Mouse (Mus musculus): ENCODE results near the gene Rapgef1. TPM values are rescaled to one million over a fixed set of nuclear protein-coding genes. Genes with fewer than 3 reads are reported as not detected.
A peak's percentile ranks its signal among the peaks of the same experiment; 100 is the strongest.
"Not testable (repeated sequence)": the region's sequence is repeated elsewhere in the genome, so short reads cannot be mapped to it uniquely, and the experiment has no call there.

Gene Rapgef1
- total RNA-seq, 1 experiment from 2014 or later = 57.3 TPM

GRCm38 (mm10) chr2:29703104-29704081 is 83.9 kb downstream of the Rapgef1 start:
- DNase-seq = no peak

- DNase-seq = no peak
Observed at GRCm38 (mm10) chr2:29705493-29705892, 86.0 kb downstream of the Rapgef1 start.

DNA sequence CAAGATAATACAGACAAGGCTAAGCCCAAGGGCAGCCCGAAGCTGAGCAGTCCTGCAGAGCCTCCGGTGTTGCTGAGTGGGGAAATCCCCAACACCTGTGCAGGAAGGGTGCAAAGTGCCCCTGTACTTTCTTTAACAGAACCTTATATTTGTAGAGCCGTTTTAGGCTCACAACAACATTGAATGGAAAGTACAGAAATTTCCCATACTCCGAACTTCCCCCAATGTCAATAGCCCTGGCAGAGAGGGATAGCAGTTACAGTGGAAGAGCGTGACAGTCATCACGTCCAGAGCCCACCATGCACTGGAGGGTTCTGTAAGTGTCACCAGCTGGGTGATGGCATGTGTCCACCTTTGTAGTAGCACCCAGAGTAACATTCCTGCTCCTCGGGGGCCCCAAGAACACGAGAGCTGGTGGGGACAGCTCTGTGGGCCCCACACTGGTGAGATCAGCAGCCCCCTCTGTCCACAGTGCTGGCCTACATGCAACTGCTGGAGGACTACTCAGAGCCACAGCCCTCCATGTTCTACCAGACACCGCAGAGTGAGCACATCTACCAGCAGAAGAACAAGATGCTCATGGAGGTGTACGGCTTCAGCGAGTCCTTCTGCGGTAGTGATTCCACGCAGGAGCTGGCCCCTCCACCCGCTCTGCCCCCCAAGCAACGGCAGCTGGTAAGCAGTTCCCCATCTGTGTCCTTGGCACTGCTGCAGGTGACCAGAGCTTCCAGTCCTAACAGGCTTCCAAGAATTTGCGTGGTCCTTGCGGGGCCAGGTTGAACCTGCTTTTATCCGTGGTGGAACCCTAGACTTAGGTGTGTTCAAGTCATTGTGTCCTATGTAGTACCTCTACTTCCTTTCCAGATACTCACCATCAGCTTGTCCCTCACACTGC is 87.5 kb downstream of the Rapgef1 start:
- no peak for DNase-seq

DNA sequence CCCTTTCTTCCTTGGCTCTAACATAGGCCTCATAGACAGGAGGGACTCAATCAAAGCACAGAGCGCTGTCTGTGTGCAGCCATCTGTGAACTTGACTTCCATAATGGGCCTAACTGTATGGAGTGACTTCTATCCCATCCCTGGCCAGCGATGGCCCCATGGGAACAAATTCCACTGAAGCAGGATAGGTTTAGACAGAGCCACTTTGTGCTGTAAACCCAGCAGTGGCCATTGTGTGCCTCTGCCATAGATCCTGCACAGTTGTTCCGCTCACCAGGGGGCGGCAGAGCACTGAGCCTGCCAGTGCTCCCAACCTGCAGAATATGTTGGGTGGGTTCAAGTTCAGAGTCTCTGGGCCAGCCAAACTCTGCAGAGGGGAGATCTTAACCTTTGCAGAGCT is 88.2 kb downstream of the Rapgef1 start:
- DNase-seq = no peak

DNA sequence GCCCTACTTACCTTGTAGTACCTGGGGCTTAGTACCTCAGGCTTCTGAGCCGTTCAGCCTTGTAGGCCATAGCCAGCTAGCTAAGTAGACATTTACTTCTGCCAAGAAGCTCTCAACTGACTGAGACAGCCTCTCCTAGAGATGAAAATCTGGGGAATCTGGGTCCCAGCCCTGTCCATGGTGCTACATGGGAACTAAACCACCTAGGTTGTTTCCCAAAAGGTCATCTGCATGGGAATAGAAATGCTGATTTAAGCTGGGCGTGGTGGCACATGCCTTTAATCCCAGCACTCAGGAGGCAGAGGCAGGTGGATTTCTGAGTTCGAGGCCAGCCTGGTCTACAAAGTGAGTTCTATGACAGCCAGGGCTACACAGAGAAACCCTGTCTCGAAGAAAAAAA is 88.7 kb downstream of the Rapgef1 start:
- DNase-seq = not testable (repeated sequence)

- DNase-seq = no peak
Observed at GRCm38 (mm10) chr2:29711038-29711437, 91.5 kb downstream of the Rapgef1 start.

DNA sequence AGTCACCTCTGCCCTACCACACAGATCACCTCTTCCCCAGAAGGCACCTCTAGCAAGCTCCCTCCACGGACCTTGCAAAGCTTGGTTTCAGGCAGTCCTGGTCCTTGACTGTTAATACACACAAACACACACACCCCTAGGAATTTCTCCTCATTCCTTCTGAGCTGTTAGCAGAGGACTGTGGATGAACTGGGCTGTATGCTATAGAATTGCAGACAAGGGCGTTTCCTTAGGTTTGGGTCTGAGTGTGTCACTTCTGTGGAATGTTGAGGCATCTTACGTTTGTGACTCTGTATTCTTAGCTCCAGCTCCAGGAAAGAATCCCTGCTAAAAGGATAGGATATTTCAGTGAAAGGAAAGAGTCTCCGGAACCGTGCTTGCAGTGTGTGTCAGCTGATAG is 92.4 kb downstream of the Rapgef1 start:
- DNase-seq = no peak

DNA sequence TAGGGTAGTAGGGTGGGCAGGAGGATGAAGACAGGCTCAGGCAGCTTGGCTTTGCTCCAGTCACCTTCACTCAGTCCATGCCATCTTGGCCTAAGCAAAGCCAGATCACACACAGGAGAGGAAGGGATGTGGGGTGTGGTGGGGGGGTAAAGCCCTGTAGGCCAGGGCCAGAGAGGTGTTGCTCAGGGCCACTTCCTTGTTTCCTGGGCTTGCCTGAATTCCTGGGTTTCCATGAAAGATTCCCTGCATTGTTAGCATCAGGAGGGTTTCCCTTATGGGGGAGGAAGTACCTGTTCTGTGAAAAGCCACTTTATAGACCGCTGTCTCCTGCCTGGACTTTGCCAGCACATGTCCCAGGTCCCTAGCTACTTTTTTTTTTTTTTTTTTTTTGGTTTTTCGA is 94.0 kb downstream of the Rapgef1 start:
- no peak for DNase-seq

- no peak for DNase-seq
Observed at GRCm38 (mm10) chr2:29714127-29714526, 94.6 kb downstream of the Rapgef1 start.

- DNase-seq = no peak
Observed at GRCm38 (mm10) chr2:29716143-29716542, 96.6 kb downstream of the Rapgef1 start.

DNA sequence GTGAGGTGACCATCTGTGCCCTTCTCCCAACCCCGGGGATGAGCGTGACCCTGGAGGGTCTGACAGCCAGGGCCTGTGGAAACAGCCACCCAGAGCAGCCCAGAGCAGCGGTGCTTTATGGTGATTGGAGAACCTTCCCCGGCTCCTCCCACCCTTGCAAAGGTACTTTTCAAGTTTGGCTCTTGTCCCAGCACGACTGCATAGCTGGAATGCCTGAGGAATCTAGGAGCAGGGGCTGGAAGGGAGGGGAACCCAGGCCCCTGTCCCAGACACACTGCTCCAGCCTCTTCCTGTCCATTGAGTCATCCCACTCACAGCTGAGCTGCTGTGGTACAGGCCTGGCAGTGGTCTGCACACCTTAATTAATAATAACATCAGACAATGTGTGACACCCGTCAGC is 97.2 kb downstream of the Rapgef1 start:
- DNase-seq = no peak

GRCm38 (mm10) chr2:29718581-29718980 is 99.1 kb downstream of the Rapgef1 start:
- no peak for DNase-seq

GRCm38 (mm10) chr2:29723132-29723531 is 103.6 kb downstream of the Rapgef1 start:
- DNase-seq = no peak

DNA sequence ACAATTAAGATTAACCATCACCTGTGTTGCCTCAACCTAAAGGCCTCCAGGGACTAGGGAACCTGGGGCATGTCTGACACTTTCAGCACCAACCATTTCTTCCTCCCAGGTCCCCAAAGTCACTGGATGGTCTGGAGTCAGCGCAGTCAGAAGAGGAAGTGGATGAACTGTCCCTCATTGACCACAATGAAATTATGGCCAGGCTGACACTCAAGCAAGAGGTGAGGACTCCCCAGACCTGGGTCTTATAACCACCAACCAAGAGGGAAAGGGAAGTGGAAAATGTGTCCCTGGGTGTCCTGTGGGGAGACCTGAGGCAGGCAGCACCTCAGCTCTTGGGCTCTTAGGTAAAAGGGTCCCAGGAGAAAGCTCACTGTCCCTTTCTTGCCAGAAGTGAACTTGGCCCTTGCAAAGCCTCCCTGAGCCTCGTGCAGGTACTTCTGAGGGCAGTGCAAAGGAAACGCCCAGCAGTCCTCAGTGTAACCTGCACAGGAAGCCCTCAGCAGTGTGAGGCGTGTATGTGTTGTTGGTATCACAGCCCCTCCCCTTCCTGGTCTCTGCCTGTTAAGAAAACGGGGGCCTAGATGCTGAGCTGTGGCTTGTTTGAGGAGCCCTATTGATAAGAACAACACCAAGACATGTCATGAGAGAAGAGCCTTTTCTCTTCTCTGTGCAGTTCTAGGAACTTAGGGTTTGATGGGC is 105.3 kb downstream of the Rapgef1 start:
- no peak for DNase-seq

DNA sequence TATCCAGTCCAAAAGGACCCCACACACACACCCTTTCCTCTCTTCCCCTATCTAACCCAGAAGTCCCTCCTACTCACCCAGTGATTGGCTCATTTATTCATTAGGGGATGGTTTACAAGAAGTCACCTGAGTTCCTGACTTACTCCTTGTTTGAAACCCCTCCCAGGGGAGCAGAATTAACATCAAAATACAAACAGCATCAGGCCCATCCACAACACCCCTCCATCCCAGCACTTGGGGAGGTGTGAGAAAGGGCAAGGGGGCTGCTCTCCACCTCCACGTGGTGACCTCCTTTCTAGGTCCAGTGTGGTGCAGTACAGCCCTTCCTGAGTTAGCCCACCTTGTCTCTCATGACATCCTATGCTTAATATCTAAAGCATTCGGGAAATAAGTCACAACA is 110.0 kb downstream of the Rapgef1 start:
- no peak for DNase-seq

- DNase-seq = peak; percentile 82
Observed at GRCm38 (mm10) chr2:29731545-29731944, 112.0 kb downstream of the Rapgef1 start.

- DNase-seq = peak; percentile 42
Observed at GRCm38 (mm10) chr2:29732559-29732958, 113.0 kb downstream of the Rapgef1 start.

DNA sequence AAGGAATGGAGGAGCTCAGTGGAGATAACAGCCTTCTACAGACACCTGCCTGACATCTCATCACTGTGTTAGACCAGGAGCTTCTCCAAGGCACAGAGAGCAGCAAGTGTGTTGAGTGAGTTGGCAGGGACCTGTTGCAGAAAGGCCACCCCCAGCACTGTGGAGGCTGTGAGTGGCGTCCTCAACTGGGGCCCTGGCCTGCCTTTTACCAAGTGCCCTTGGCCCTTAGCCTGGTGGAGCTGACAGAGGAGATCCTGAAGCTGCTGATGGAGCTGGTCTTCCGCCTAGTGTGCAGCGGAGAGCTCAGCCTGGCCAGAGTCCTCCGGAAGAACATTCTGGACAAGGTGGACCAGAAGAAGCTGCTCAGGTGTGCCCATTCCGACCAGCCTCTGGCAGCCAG is 113.8 kb downstream of the Rapgef1 start:
- DNase-seq = no peak

DNA sequence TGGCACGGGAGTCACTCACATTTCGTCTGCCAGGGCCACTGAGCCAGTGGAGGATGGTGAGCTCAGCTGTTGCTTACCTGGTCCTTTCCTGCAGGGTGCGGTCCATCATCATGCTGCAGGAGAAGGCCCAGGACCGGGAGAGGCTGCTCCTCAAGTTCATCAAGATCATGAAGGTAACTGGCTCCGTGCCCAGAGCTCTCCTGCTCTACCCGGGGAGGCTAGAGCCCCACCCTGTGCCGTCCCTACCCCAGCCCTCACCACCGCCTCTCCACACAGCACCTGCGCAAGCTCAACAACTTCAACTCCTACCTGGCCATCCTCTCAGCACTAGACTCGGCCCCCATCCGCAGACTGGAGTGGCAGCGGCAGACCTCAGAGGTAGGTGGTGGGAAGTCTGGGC is 116.2 kb downstream of the Rapgef1 start:
- no peak for DNase-seq

GRCm38 (mm10) chr2:29737209-29737925 is 117.8 kb downstream of the Rapgef1 start:
- no peak for DNase-seq

GRCm38 (mm10) chr2:29738799-29739198 is 119.3 kb downstream of the Rapgef1 start:
- no peak for DNase-seq

DNA sequence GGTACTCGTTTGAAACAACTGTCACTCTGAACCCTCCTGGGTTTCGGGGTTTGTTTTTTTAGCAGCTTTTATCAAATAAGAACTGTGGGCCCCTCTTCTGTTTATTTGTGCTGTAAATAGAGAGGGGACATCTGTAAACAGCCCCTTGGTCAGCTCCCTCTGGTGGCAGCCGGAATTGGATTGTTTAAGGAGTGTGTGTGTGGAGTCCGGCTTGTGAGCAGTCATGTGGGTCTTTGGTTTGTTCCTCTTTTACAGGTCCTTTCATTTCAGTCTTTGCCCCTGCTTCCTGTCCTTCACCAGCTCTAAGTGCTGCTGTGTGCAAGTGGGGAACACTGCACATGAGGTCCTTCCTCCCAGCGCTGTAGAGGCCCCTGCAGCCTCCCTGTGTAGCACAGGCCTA is 119.8 kb downstream of the Rapgef1 start:
- no peak for DNase-seq

Data from adrenal gland, postnatal 14 days (tissue).